Mouse (Mus musculus) right cerebral cortex, postnatal 4 days (tissue): ENCODE data around the gene Suox.
A peak's percentile ranks its signal among the peaks of the same experiment; 100 is the strongest.
"Not testable (repeated sequence)": the region's sequence is repeated elsewhere in the genome, so short reads cannot be mapped to it uniquely, and the experiment has no call there.

Experiments
- DNase-seq: peaks from one replicate; pipeline ENCODE4 v3.0.0-alpha.2; 2022

Gene Suox

GRCm38 (mm10) chr10:128626311-128627310, 47.3 kb downstream of the Suox start, which contains the start of gene Rps26:
Gene Rps26 (minus strand): TSS chr10:128626747.
- DNase-seq = peak; percentile 85

- DNase-seq = no peak
These were observed 48.5 kb downstream of the Suox start for GRCm38 (mm10) chr10:128625287-128625894.

- DNase-seq = not testable (repeated sequence)
These were observed 50.7 kb downstream of the Suox start for GRCm38 (mm10) chr10:128623106-128623613.

- no peak for DNase-seq
These were observed 51.2 kb downstream of the Suox start for GRCm38 (mm10) chr10:128622702-128623101.

- DNase-seq = no peak
These were observed 51.8 kb downstream of the Suox start for GRCm38 (mm10) chr10:128621986-128622520.

- DNase-seq = no peak
These were observed 53.6 kb downstream of the Suox start for GRCm38 (mm10) chr10:128620241-128620640.
